Mouse (Mus musculus) Patski (cell line): ENCODE measurements around the gene Dnah2. TPM values are rescaled to one million over a fixed set of nuclear protein-coding genes. Genes with fewer than 3 reads are reported as not detected.

ENCODE experiments used
- ATAC-seq: fragments of 100-300 bp; one replicate; pipeline ENCODE4 v1.8.0; 2021
- CTCF ChIA-PET: fragments of 350-600 bp; sonication (Branson Sonifier 250); formaldehyde crosslinking; loops from one replicate; lab custom pipeline; 2022; ENCODE audit warnings: inconsistent platforms; lab: Charles Lee
- POLR2A ChIA-PET: fragments of 350-600 bp; sonication (Branson Sonifier 250); formaldehyde crosslinking; loops from one replicate; lab custom pipeline; 2022; ENCODE audit warnings: antibody characterized with exemption, inconsistent platforms; lab: Charles Lee
- DNase-seq: peaks from one replicate; pipeline ENCODE4 v3.0.0-alpha.2; 2011; ENCODE audit warnings: low read depth, low spot score
- H3K27me3 ChIP-seq: fragments of 371-371 bp; one replicate; pipeline ENCODE4 v1.5.1; 2021
- CTCF ChIP-seq: fragments of 100-300 bp; IDR thresholded peaks from one replicate; pipeline ENCODE4 v1.5.1; 2021
- in situ Hi-C: fragments of 300-500 bp; cut with MboI; formaldehyde crosslinking; loops from 3 replicates; pipeline ENCODE4 v1.11.1; 2018; ENCODE audit warnings: low pct_unique_long_range_greater_than_20kb, mixed read lengths
- polyA plus RNA-seq: library from polyadenylated mRNA; unstranded; gene quantifications from one replicate; pipeline ENCODE4 v1.2.3, GENCODE M21; 2021

Gene Dnah2
- polyA plus RNA-seq, 1 experiment from 2014 or later = 1.4 TPM

DNA sequence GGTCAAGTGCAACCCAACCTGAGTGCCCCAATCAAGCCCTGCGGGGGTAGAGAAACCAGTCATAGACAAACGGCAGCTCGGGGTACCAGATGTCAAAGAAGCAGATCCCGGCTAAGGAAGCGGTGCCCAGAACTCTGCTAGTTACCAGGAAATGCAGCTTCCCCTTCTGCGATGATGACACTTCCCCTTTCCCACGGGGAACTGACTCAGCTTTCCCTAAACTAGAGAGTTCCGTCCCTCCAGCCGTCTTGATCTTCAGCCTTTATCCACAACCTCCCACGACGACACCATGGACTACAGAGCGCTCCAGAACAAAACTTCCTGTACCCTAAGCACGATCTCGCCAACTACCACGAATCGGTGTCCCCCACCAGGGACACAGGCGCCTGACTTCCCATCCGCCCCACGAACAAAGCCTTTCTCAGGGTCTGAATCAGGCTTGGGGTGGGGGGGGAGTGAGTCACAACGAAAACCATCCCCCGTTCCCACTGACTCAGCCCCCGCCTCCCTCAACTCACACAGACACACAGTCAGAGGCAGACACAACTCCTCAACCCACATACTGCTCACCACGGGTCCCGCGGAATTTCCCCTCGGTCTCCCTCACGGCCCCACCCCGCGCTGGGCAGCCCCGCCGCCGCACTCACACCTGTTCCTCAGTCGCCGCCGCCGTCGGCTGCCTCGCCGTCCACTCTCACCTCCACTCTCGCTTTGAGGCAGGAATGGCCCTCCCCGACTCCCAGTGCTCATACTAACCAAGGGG lies 138.4 kb downstream of the Dnah2 start:
- in situ Hi-C loops = loop anchor here (5.0 to 25.0 kb wide), 3 partner anchors 262 to 577 kb away; partner anchors contain the start of genes Ctdnep1, Eif4a1, Elp5 and Gabarap
- POLR2A ChIA-PET = interaction anchor here (0.6 to 3.4 kb wide), 6 partner anchors 8 to 129 kb away, joined by 3 to 34 read pairs (median 4); partner anchors contain the start of genes Cyb5d1 and Naa38
- no peak for ATAC-seq
- H3K27me3 ChIP-seq = no peaks in the 10 kb centered on the region
- DNase-seq = no peak
- CTCF ChIA-PET = interaction anchor here (1.0 to 2.5 kb wide), 2 partner anchors 9 to 141 kb away, joined by 4 to 9 read pairs; no protein-coding TSS in a partner anchor
- no peak for TF ChIP-seq CTCF

- CTCF ChIA-PET = interaction anchor here (2.5 kb wide), 1 partner anchor 9 kb away, joined by 9 read pairs; no protein-coding TSS in a partner anchor
- ATAC-seq (no peak), DNase-seq (no peak)
- in situ Hi-C loops = loop anchor here (5.0 to 25.0 kb wide), 3 partner anchors 262 to 577 kb away; partner anchors contain the start of genes Ctdnep1, Eif4a1, Elp5 and Gabarap
- H3K27me3 ChIP-seq = no peaks in the 10 kb centered on the region
- POLR2A ChIA-PET = interaction anchor here (0.6 to 3.4 kb wide), 7 partner anchors 8 to 346 kb away, joined by 3 to 34 read pairs (median 5); partner anchors contain the start of genes Cyb5d1 and Naa38
- no peak for TF ChIP-seq CTCF
Observed at GRCm38 (mm10) chr11:69410045-69410309, 138.9 kb downstream of the Dnah2 start.

GRCm38 (mm10) chr11:69409378-69410044 lies 139.4 kb downstream of the Dnah2 start:
- ATAC-seq = peak; percentile 11
- no peak for DNase-seq
- ChIA-PET POLR2A (interaction anchor here (0.6 to 3.4 kb wide), 7 partner anchors 9 to 346 kb away, joined by 3 to 34 read pairs (median 5); partner anchors contain the start of genes Cyb5d1 and Naa38), CTCF (interaction anchor here (2.5 kb wide), 1 partner anchor 10 kb away, joined by 9 read pairs; no protein-coding TSS in a partner anchor)
- in situ Hi-C loops = loop anchor here (5.0 to 25.0 kb wide), 3 partner anchors 263 to 578 kb away; partner anchors contain the start of genes Ctdnep1, Eif4a1, Elp5 and Gabarap
- no peaks in the 10 kb centered on the region for H3K27me3 ChIP-seq
- no peak for TF ChIP-seq CTCF

DNA sequence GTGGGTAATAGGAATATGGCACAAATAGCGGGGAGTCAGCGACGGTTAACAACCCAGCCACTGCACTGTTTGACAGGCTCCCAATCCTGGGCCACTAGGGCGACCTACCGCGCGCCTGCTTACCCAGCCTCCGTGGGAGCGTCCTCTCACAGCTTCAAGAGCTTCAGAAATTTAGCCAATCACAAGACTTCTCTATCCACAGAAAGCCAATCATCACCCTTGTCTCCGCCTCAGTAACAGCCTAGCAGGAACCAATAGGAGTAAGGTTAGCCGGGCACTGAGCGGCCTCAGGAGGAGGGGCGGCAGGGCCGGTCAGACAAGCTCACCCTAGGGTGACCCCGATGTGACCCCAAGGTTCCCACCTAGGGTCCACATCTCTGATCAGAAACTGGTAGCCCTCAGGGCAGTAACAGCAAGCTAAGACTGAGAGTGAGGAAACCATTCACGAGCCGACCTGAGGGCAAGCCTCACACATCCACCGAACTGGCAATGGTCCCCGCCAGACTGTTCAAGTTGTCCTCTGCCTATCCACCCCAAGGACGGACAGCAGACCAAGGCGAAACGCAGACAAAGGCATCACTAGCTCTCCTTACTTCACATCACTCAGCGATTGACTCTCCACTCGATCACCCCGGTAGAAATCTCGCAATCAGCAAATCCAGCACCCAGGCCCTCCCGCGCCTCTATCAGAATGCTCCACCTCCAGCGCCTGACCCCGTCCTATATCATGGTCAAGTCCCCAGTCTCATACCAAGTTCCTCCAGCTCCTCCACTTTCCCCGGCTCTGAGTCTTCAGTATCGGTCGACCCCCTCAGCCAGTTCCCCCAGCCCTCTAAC lies 140.2 kb downstream of the Dnah2 start:
- no peak for TF ChIP-seq CTCF
- no peak for DNase-seq
- in situ Hi-C loops = loop anchor here (25.0 kb wide), 1 partner anchor 579 kb away; the partner anchor contains the start of genes Ctdnep1, Elp5, Gabarap and Phf23
- peak; percentile 52 for ATAC-seq
- POLR2A ChIA-PET = interaction anchor here (0.5 to 3.4 kb wide), 6 partner anchors 10 to 223 kb away, joined by 3 to 34 read pairs (median 5); partner anchors contain the start of genes Cyb5d1 and Naa38
- no peaks in the 10 kb centered on the region for H3K27me3 ChIP-seq
- CTCF ChIA-PET = interaction anchor here (0.9 to 2.5 kb wide), 4 partner anchors 8 to 80 kb away, joined by 3 to 9 read pairs (median 3); no protein-coding TSS in a partner anchor

DNA sequence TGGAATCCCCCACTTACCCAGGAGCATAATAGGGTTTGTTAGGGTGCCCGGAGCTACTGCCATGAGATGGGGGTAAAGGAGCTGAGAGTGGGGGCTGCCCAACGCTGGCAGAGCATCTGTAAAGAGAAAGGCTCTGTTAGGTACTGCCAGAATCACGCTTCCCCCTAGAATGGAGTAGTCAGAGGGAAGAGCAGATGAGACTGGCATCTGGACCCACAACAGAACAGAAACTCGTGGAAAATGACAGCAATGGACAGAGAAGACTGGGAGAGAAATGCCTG lies 141.2 kb downstream of the Dnah2 start:
- H3K27me3 ChIP-seq = no peaks in the 10 kb centered on the region
- POLR2A ChIA-PET = interaction anchor here (0.6 to 3.4 kb wide), 4 partner anchors 10 to 90 kb away, joined by 3 to 34 read pairs (median 5); partner anchors contain the start of gene Tmem88
- ATAC-seq (no peak), DNase-seq (no peak)
- no peak for TF ChIP-seq CTCF
- in situ Hi-C loops = loop anchor here (25.0 kb wide), 1 partner anchor 580 kb away; the partner anchor contains the start of genes Ctdnep1, Elp5, Gabarap and Phf23
- CTCF ChIA-PET = interaction anchor here (0.9 kb wide), 1 partner anchor 25 kb away, joined by 3 read pairs; no protein-coding TSS in a partner anchor

DNA sequence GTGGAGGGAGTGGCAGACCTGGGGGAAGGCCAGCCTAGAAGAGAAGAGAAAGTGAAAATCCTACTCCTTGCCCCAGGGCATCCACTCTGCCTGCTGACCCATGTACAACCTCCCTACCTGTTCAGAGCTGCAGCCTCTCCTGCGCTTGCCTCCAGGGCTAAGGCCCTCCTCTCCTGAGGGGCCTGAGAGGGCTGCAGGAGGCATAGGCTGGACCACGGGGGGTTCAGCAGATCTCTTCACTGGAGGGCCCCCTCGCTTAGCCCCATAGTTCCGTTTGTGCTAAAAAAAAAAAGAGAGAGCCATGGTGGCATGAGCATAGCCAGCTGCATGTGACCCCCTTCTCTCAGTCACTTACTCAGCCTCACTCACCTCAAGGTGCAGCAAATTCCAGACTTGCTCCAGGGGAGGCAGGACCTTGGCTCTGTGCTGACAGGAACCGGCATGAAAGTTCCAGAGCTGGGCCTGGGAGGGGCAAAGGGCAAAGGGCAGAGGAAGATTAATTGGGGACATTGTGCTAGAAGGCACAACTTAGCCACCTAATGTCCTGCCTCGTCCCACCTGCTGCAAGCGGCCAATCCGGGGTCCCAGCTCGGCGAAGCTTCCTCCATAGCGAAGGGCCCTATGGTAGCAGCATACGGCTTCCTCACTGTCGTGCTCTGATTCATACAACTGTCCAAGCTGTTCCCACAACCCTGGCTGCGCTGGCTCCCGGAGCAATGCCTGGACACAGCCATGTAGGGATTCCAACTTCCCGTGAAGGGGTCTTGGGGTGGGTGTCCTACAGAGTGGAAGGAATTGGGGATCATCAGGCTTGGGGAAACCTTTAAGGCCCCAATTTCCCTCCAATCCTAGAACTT lies 141.8 kb downstream of the Dnah2 start:
- ATAC-seq = no peak
- TF ChIP-seq CTCF = no peak
- no peaks in the 10 kb centered on the region for H3K27me3 ChIP-seq
- CTCF ChIA-PET = interaction anchor here (0.9 kb wide), 1 partner anchor 25 kb away, joined by 3 read pairs; no protein-coding TSS in a partner anchor
- in situ Hi-C loops = loop anchor here (25.0 kb wide), 1 partner anchor 580 kb away; the partner anchor contains the start of genes Ctdnep1, Elp5, Gabarap and Phf23
- POLR2A ChIA-PET = interaction anchor here (0.6 to 3.4 kb wide), 4 partner anchors 9 to 91 kb away, joined by 3 to 34 read pairs (median 5); partner anchors contain the start of gene Tmem88
- no peak for DNase-seq

GRCm38 (mm10) chr11:69406282-69406681 lies 142.6 kb downstream of the Dnah2 start:
- ChIA-PET CTCF (no interaction called here), POLR2A (no interaction called here)
- no peak for TF ChIP-seq CTCF
- H3K27me3 ChIP-seq = no peaks in the 10 kb centered on the region
- DNase-seq (no peak), ATAC-seq (no peak)
- in situ Hi-C loops = loop anchor here (25.0 kb wide), 1 partner anchor 581 kb away; the partner anchor contains the start of genes Ctdnep1, Elp5, Gabarap and Phf23

DNA sequence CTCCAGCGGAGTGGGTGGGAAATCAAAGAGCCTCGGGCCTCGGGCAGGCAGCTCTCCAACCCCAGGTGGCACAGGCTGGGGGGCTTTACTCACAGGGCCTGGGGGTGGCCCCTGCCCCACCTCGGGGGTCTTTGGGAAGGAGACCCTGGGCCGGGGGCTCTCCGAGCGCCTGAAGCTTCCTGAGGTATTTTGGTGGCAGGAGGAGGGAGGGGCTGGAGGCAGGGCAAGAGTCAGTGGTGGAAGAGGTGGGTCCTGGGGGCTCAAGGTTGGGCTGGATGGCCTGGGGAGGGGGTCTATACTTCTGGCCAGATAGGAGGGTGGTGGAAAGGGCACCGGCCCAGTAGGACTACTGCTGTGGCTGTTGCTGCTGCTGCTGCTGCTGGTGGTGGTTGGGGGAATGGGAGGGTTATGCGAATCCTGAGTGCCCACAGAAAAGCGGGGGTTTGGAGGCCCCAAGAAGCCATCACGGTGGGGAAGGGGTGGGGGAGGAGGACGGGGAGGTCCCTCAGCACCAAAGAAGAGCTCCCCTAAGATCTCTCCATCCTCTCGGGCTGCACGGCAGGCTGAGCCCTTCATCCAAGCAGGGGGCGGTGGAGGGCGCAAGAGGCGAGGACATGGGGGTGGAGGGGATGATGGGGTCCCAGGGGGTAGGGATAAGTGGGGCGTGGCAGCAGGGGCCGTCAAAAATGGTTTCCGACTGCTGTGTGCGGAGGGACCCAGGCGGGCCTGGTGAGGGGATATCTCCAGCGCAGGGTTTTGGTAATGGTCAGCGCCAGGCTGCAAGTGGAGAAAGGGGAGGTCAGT lies 143.3 kb downstream of the Dnah2 start:
- in situ Hi-C loops = loop anchor here (25.0 kb wide), 1 partner anchor 582 kb away; the partner anchor contains the start of genes Ctdnep1, Elp5, Gabarap and Phf23
- ATAC-seq (no peak), DNase-seq (no peak)
- no peak for TF ChIP-seq CTCF
- ChIA-PET CTCF (no interaction called here), POLR2A (no interaction called here)
- H3K27me3 ChIP-seq = no peaks in the 10 kb centered on the region
